In the genomic region with DNA sequence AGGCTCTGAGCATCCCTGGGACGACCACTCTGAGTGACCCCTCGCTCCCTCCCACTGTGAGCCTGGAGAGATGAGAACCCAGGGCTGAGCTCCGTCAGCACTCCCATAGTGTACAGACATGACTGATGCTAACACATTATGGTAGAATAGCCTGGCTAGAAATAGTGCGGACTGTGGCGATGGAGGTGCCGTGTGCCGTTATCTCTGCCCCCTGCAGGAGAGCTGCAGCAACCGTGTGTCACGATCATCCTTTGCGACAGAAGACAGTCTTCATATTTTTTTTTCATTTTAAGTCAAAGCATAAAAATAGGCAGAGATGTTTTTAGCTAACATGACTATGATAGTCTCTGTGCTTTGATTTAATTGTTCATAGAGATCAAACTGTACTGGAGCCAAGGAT, we compare ENCODE assay signal across 26 mouse cellular contexts.
DNase-seq lines count a peak whose midpoint lies in the region; ATAC-seq and TF ChIP-seq lines count a peak whose summit lies in the region.
"Had no signal": no experiment of that assay in that cellular context is flagged by ENCODE, and none has a peak within 500 bp of the region (broad histone marks: within the 10 kb centered on the region; RNA-seq: fewer than 3 reads in every experiment).

No protein-coding gene starts in this region.

- no peaks in the 10 kb centered on the region for H3K9me3 ChIP-seq in midbrain, postnatal 0 days (ENCODE audit: low read length)
- H3K9me3 ChIP-seq in midbrain, embryonic 11.5 days (ENCODE audit: control insufficient read depth, low read length) = no peaks in the 10 kb centered on the region
- no peaks in the 10 kb centered on the region for H3K9me3 ChIP-seq in forebrain, embryonic 13.5 days (replicated peaks)
- H3K9me3 ChIP-seq: embryonic facial prominence, embryonic 12.5 days; embryonic facial prominence, embryonic 15.5 days; forebrain, embryonic 15.5 days; heart, embryonic 12.5 days; heart, embryonic 15.5 days; hindbrain, embryonic 10.5 days; hindbrain, embryonic 13.5 days had no signal

- no peak overlapping the region for H3K4me3 ChIP-seq in left cerebral cortex, adult 2 months
- no peak overlapping the region for H3K4me3 ChIP-seq in midbrain, postnatal 0 days (ENCODE audit: low read depth, low read length)
- no peak overlapping the region for H3K4me3 ChIP-seq in midbrain, embryonic 11.5 days (ENCODE audit: low read depth, low read length)
- no peak overlapping the region for H3K4me3 ChIP-seq in forebrain, embryonic 13.5 days
- H3K4me3 ChIP-seq: embryonic facial prominence, embryonic 12.5 days; embryonic facial prominence, embryonic 15.5 days; forebrain, embryonic 15.5 days; gastrocnemius, adult 2 months; heart, embryonic 12.5 days; heart, embryonic 15.5 days; hindbrain, embryonic 10.5 days; hindbrain, embryonic 13.5 days had no signal

- intact Hi-C loops in left cerebral cortex, adult 2 months (cut with DNase I) = no loop called here
- intact Hi-C loops in left cerebral cortex, postnatal 36 days (cut with DNase I) = no loop called here

- 80% methylated on average over 10 of the region's 10 CpGs for WGBS in midbrain, postnatal 0 days
- WGBS in midbrain, embryonic 11.5 days = 84% methylated on average over 10 of the region's 10 CpGs
- 82% methylated on average over 10 of the region's 10 CpGs for WGBS in forebrain, embryonic 13.5 days

- no peak overlapping the region for H3K27ac ChIP-seq in left cerebral cortex, adult 2 months
- no peak overlapping the region for H3K27ac ChIP-seq in midbrain, postnatal 0 days (ENCODE audit: low read depth, low read length)
- no peak overlapping the region for H3K27ac ChIP-seq in midbrain, embryonic 11.5 days (ENCODE audit: low read depth, low read length)
- H3K27ac ChIP-seq in forebrain, embryonic 13.5 days = no peak overlapping the region
- H3K27ac ChIP-seq: embryonic facial prominence, embryonic 12.5 days; embryonic facial prominence, embryonic 15.5 days; forebrain, embryonic 15.5 days; gastrocnemius, adult 2 months; heart, embryonic 15.5 days; hindbrain, embryonic 10.5 days; hindbrain, embryonic 13.5 days had no signal

- ATAC-seq in midbrain, postnatal 0 days (ENCODE audit: low FRiP score) = no peak
- no peak for ATAC-seq in midbrain, embryonic 11.5 days (ENCODE audit: low FRiP score)
- ATAC-seq in forebrain, embryonic 13.5 days = no peak
- ATAC-seq: activated CD4-positive, CD25-positive, alpha-beta regulatory T cell, adult 4 months; CD4-positive, CD25-positive, alpha-beta regulatory T cell, adult 4 months; forebrain, embryonic 15.5 days; hindbrain, embryonic 16.5 days had no signal

- H3K9ac ChIP-seq in midbrain, postnatal 0 days (replicated peaks; ENCODE audit: low read length, poor library complexity, severe bottlenecking) = no peak overlapping the region
- H3K9ac ChIP-seq in midbrain, embryonic 11.5 days (ENCODE audit: low read length) = no peak overlapping the region
- no peak overlapping the region for H3K9ac ChIP-seq in forebrain, embryonic 13.5 days
- H3K9ac ChIP-seq: embryonic facial prominence, embryonic 12.5 days; embryonic facial prominence, embryonic 15.5 days; forebrain, embryonic 15.5 days; heart, embryonic 12.5 days; heart, embryonic 15.5 days; hindbrain, embryonic 13.5 days had no signal

- no peak for DNase-seq in left cerebral cortex, adult 2 months (ENCODE audit: extremely low spot score in 1 of 2, low spot score in 2 of 2)
- no peak for DNase-seq in left cerebral cortex, postnatal 36 days (ENCODE audit: low spot score in 2 of 2)
- DNase-seq in midbrain, postnatal 0 days (ENCODE audit: low spot score) = no peak
- no peak for DNase-seq in midbrain, embryonic 11.5 days (ENCODE audit: low spot score, missing footprints)
- DNase-seq in brain, adult 2 months (ENCODE audit: low read depth, low spot score) = peak; percentile 46
- DNase-seq: adrenal gland, adult 8-10 months; adrenal gland, postnatal 25 days; cerebellum, adult 18-20 months; cerebellum, adult 9-10 months; cerebellum, postnatal 14 days; gastrocnemius, adult 2 months; gastrocnemius, postnatal 25 days; heart, adult 18-20 months; heart, postnatal 10 days; heart, postnatal 36 days had no signal

- peak; percentile 34 for TF ChIP-seq CTCF in left cerebral cortex, adult 2 months (IDR thresholded peaks at IDR 0.05)
- peak; percentile 26; the same call in 1 of the 2 replicates for TF ChIP-seq CTCF in midbrain, postnatal 0 days (IDR thresholded peaks at IDR 0.05)

- no peaks in the 10 kb centered on the region for H3K4me1 ChIP-seq in midbrain, postnatal 0 days (ENCODE audit: insufficient read depth, low read length)
- H3K4me1 ChIP-seq in midbrain, embryonic 11.5 days (ENCODE audit: control insufficient read depth, insufficient read depth, low read length) = no peaks in the 10 kb centered on the region
- H3K4me1 ChIP-seq in forebrain, embryonic 13.5 days = no peaks in the 10 kb centered on the region
- H3K4me1 ChIP-seq: embryonic facial prominence, embryonic 12.5 days; embryonic facial prominence, embryonic 15.5 days; heart, embryonic 12.5 days; heart, embryonic 15.5 days; hindbrain, embryonic 10.5 days; hindbrain, embryonic 13.5 days had no signal

- no peak overlapping the region for H3K4me2 ChIP-seq in midbrain, postnatal 0 days (ENCODE audit: low read depth, low read length, poor library complexity, severe bottlenecking)
- no peak overlapping the region for H3K4me2 ChIP-seq in midbrain, embryonic 11.5 days
- no peak overlapping the region for H3K4me2 ChIP-seq in forebrain, embryonic 13.5 days
- H3K4me2 ChIP-seq: embryonic facial prominence, embryonic 12.5 days; embryonic facial prominence, embryonic 15.5 days; forebrain, embryonic 15.5 days; heart, embryonic 12.5 days; heart, embryonic 15.5 days; hindbrain, embryonic 13.5 days had no signal

- no peaks in the 10 kb centered on the region for H3K27me3 ChIP-seq in midbrain, postnatal 0 days (ENCODE audit: insufficient read depth, low read length)
- no peaks in the 10 kb centered on the region for H3K27me3 ChIP-seq in midbrain, embryonic 11.5 days (ENCODE audit: control insufficient read depth, insufficient read depth, low read length)
- H3K27me3 ChIP-seq in forebrain, embryonic 13.5 days = no peaks in the 10 kb centered on the region
- H3K27me3 ChIP-seq: embryonic facial prominence, embryonic 12.5 days; embryonic facial prominence, embryonic 15.5 days; forebrain, embryonic 15.5 days had no signal

- H3K36me3 ChIP-seq in midbrain, postnatal 0 days (ENCODE audit: insufficient read depth, low read length) = no peaks in the 10 kb centered on the region
- H3K36me3 ChIP-seq in midbrain, embryonic 11.5 days (ENCODE audit: control insufficient read depth, insufficient read depth, low read length) = no peaks in the 10 kb centered on the region
- H3K36me3 ChIP-seq in forebrain, embryonic 13.5 days (ENCODE audit: poor library complexity, severe bottlenecking) = no peaks in the 10 kb centered on the region
- H3K36me3 ChIP-seq: embryonic facial prominence, embryonic 12.5 days; embryonic facial prominence, embryonic 15.5 days; forebrain, embryonic 15.5 days; heart, embryonic 12.5 days; heart, embryonic 15.5 days; hindbrain, embryonic 10.5 days; hindbrain, embryonic 13.5 days had no signal
